Mouse (Mus musculus) frontal cortex, postnatal 36 days (tissue): ENCODE data around the gene Polr2j.

Source experiments
- DNase-seq, 2 experiments: peaks; one replicate each; pipeline ENCODE4 v3.0.0; 2022; ENCODE audit warnings: low spot score in 2 of 2

Polr2j gene

DNA sequence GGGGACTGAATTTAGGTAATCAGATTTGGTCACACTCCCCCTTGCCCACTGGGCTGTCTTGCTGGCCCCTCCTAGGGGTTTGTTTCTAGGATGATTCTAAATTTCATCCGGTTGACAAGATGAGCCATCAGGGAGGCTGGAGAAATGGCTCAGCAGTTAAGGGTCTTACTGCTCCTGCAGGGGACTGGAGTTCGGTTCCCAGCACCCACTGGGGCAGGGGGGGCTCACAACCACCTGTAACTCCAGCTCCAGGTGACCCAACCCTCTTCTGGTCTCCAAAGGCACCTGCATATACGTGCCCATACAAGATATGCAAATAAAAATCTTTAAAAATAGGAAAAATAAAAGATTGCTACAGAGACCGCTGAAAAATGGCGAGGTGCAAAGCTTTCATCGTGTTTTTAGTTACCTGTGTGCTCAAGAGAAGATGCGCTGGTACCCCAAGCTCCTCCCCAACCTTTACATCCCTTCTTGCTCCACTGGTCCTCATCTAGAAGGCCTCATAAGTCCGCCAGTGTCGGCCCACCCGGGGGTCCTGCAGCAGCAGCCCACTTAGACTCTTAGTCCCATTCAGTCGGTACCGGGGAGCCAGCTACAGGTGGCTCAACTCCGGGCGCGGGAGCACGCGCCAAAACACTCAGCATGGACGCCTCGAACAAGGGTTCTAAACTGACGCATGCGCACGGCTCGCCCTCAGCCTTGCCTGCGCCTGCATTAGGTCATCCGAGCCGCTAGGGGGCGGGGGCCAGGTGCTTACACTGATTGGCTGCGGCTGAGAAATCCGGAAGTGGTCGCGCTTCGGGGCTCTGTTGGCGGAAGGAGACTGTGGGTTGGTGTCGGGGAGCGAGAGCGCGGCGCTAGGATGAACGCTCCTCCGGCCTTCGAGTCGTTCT lies at the start of gene Polr2j:
Polr2j (plus strand) TSS at position 741 of the 893 bp plus-strand sequence.
- DNase-seq = peak; percentile 98

DNA sequence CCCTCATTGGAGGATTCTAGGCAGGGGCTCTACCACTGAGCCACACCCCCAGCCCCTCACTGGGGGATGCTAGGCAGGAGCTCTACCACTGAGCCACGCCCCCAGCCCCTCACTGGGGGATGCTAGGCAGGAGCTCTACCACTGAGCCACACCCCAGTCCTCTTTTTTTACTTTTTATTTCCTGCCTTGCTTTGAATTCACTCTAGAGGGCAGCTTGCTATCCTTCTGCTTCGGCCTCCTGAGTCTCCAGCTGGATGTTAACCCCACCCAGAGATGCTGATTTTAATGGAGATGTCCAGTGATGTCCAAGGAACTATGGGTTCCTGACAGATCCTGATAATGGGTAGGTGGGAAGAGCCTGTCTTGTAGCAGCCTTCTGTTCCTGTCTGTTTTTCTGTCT lies 47.0 kb upstream of the Polr2j start:
- no peak for DNase-seq

DNA sequence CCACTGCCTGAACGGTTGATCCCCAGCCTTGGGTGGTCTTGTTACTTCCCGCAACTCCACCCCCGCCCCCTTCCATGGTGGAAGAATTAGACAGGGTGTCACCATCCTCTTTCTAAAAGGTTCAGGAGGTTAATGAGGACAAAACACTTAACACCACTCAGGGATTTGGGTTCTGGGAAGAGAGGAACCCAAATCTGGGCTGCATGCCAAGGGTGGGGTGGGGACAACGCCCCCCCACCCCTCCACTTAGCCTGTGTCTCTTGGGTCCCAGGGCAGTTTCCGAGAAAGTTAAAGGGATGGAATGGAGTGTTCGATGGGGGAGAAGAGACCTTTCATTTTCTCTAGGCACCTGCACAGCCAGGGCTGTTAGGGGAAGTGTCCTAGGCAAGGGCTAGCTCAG lies 43.4 kb upstream of the Polr2j start:
- no peak for DNase-seq

DNA sequence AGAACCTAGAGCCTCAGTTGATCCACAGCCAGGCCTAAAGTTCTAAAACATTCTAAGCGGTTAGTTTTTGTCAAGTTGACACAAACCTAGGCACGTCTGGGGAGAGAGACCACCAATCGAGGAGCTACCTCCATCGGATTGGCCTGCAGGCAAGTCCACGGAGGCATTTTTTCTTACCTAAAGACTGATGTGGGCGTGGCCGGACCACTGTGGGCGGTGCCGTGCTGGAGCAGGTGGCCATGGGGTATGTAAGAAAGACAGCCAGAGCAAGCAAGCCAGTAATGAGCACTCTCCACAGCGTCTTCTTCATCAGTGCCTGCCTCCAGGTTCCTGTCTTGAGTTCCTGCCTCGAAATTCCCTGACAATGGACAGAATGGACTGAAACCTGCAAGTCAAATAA lies 42.9 kb upstream of the Polr2j start:
- no peak for DNase-seq

DNA sequence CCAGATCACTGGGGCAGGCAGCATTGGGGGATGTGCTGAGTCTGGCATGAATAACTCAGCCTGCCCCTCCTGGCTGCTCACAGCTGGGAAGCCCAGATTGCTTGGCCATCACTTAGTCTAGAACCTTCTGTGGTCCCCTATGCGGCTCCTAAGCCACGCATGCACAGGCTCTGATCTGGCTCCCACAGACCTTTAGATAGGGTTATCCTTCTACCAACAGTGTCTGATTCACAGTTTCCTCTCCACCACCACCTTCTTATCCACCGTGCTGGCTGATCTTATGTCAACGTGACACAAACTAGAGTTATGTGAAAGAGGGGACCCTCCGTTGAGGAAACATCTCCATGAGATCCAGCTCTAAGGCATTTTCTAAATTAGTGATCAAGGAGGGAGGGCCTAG lies 41.4 kb upstream of the Polr2j start:
- no peak for DNase-seq

DNA sequence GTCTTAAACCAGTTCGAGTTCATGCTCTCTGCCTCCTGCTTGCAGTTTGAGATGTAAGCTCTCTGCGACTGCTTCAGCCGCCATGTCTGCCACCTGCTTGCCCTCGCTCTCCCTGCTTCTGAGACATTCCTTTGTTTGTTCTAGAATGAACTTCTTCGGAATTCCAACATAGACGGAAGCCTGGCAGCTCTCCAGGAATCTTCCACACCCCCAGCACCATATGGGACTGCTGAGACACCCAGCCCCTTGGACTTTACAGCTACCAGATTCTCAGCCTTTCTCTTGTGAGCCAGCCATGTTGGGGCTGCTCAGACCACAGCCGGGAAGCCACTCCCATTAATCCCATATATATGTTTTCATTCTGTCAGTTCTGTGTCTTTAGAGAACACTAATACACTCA lies 40.1 kb upstream of the Polr2j start:
- peak in 1 of 2 experiments; percentile 30 for DNase-seq

DNA sequence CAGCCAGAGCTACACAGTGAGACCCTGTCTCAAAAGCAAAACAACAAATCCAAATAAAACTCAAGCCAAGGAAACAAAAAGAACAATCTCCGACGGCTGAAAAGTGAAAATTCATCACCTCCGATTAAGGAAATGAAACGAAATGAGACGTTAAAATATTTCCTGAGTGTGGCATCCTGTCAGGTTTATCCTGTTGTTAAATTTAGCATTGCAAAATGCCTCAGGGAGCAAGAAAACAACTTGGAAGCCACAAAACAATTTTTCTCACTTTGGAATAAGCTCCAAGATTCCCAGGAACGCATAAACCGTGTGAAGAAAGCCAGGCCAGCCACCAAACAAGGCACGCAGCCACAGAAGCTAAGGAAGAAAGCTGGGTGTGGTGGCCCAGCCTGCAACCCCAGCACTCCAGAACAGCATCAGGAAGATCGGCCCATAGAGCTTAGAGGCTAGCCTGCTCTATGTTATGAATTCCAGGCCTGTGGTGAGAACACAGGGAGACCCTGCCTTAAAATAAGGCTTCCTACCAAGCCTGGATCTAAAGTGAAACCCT lies 39.4 kb upstream of the Polr2j start:
- no peak for DNase-seq

DNA sequence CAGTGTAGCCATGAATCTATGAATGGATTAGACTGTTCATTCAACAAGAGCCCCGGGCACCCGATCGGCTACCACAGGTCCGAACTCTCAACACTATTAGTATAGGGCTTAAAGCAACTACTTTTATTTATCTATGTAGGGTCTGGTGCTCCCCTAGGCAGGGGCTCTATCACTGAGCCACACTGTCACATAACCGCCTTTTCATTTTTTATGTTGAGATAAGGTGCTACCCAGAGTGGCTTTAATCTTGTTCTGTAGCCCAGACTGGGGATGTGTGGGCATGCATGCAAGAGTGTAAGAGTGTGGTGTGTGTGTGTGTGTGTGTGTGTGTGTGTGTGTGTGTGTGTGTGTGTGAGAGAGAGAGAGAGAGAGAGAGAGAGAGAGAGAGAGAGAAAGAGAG lies 38.3 kb upstream of the Polr2j start:
- DNase-seq = no peak

DNA sequence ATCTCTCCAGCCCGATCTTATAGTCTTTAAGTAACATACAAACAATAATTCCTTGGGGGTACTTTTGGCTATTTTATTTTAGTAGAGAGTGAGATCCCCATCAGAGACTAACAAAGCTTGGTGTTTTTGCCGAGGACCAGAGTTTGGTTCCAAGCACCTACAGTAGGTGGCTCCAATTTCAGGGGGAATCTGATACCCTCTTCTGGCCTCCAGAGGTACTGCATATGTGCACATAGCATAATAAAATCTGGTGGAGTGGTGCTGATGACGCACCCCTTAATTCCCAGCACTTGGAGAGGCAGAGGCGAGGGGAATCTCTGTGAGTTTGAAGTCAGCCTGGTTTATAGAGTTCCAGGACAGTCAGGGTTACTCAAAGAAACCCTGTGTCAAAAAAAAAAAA lies 34.1 kb upstream of the Polr2j start:
- no peak for DNase-seq

DNA sequence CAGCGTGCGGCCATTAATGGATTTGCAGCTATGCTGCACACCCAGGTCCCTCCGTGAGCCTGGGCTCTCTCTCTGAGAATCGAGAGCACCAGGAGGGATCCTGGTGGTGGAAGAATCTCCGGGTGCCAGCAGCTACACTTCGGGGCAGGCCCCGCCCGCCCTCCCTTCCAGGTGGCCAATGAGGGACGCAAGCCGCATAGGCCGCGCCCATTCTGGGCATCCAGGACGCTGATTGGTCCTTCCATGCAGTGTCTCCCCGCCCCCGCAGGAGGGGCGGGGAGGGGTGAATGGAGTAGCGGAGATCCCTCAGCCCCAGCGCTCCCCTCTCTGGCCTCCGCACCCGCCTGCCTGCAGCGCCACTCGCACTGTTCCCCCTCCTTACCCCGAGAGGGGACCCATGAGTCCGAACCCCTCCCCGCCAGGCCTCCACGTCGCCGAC lies 32.7 kb upstream of the Polr2j start, which contains the start of gene Rasa4:
Rasa4 (plus strand) TSS at position 248 of the 439 bp plus-strand sequence.
- DNase-seq = peak; percentile 83 to 93

DNA sequence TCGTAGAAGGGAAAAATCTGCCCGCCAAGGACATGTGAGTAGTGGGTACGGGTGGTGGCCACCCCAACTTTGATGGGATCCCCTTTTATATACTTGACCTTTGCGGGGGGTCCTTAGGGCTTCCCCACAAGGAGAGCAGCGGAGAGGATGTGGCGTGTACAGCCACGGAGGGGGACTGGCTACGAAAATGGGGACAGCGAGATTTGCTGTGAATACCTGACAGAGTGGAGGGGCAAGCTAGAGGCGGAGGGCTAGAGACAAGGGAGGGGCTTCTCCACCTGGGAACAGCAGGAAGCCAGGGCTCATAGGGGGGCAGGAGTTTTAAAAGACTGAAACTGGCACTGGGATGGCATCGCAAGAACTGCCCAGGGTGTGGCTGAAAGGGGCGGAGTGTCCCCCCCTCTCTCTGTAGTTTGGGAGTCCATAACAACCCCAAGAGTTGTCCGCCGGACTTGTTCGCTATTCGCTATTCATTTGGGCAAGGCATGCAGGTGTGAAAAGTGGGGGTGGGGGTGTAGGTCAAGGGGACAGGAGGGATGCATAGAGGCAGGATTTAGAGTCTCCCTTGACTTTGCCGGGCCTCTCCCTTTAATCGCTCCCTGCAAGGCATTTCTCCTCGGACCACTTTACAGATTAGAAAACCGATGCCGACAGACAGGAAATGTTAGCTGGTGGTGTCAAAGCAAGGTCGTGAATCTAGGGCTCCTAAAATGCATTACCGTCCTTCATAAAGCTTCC lies 32.1 kb upstream of the Polr2j start:
- DNase-seq = no peak

DNA sequence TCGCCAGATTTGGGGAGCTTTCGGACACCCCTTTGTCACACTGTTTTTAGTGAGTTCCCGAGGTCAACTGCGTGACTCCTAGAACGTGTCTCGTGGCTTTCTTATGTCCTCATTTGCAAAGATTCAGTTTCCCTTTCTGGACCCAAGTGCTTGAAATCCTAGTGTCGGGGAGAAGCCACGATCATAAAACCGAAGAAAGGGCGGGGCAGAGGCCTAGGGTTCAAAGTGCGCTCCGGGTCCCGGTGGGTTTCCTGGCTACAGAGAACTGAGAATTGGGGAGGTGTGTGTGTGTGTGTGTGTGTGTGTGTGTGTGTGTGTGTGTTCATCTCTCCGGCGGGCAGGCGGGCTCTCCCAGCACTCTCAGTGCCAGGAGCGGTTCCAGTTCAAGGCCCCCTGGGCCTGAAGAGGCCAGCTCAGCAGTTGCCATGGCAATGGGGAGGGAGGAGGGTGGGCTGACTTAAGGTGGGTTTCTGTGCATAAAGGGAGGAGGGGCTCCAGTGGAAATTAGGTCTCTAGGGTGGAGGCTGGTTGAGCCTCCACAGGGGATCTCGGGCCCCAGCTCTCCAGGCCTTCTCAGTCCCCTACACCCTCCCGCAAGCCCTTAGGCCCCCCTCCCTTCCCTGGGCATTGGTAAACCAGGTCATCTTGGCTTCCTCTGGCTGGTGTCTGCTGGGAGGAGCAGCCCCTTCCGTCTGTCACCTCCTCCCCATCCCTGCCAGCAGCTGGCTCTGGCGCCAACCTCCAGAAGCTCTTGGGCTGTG lies 31.4 kb upstream of the Polr2j start:
- no peak for DNase-seq

DNA sequence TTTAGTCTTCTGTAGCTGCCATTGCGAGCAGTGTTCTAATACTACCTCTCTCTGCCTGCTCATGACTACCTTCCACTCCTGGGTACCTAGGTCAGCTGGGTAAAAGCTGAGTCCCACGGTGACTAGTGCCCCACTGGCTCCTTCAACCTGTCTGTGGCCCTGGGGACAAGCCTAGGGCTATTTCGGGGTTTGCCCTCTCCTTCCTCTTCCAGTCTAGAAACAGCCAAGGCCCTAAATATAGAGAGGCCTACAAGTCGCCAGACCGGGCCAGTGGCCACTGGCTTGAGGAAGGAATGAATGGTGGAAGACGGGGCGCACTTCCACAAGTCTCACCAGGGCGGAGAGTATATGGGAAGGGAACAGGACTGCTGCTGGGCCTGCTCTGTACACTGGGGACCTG lies 30.1 kb upstream of the Polr2j start:
- DNase-seq = no peak

DNA sequence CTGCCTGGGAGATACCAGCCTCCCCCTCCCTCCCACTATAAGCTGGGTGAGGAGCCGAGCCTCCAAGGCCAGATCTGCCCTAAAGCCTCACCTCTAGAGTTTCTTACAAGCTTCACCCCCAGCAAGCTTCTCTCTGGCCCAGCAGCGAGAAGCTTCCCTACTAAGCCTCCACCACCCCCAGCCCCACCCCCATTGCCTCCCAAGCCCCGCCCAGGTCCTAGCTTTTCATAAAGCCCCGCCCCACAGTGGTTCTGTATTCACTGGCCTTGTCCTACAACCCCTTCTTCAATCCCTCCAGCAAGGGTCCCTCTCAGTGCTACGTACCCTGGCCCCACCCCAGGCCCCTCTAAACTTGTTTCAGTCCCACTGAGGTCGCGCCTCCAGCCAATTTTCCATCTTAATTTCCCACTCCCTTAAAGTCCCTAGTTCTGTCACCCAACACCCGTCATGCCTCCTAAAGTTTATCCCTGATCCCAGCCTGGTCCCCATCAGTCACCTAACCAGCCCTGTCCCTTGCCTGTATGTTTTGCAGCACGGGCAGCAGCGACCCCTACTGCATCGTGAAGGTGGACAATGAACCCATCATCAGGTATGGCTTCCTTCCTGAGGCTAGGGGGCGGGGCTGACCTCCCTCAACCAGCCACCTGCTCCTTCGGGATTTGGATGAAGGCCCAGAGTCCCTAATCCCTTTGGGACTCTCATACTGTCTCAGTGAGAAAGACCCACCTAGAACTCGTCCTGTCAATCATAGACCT lies 27.4 kb upstream of the Polr2j start:
- no peak for DNase-seq

DNA sequence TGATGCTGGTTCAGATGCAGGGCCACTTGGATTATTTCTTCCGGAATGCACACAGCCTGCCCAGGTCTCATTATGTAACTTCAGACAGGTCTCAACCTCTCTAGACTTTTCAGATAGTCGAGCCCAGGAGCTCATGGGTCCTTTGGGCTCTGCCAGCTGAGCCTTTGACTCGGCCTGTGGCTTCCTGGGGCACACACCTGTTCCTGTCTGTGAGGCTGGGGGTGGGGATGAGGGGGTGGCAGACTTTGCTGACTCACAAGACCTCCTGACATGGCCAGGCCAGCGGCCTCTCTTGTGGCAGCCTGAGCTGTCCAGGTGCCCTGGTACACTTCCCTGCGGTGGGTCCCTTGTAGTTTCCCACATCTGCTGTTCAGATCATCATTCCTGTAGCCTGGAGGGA lies 24.5 kb upstream of the Polr2j start:
- no peak for DNase-seq

DNA sequence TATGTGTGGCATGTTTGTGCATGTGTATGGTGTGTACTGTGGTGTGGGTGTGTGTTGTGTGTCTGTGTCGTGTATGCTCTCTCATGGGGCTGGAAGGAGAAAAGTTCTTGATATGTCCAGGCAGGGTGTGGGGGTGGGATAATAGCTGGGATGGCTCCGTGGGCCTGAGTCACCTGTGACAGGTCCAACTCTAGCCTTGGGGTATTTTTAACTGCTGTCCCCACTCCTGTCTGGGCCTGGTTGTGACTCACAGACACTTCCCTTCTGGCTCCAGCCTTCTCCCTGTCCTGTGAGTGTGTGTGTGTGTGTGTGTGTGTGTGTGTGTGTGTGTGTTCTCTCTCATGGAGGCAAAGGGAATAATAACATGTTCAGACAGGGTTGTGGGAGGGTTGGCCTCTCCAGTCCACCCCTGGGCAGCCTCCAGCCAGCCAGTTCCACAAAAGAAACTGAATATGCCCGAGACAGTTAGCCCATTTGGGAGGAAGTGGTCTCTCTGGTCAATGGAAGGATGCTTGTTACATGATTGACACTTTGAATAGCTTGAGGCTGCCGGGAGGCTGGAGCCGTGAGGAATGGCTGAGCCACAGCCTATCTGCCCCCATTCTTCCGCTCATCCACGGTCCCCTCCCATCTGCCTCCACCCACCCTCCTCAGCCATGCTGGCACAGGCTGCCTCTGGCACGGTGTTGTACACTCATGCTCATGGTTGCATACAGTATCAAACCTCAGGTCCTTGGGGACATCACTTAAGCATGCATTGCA lies 22.0 kb upstream of the Polr2j start:
- peak; percentile 29 to 31 for DNase-seq

DNA sequence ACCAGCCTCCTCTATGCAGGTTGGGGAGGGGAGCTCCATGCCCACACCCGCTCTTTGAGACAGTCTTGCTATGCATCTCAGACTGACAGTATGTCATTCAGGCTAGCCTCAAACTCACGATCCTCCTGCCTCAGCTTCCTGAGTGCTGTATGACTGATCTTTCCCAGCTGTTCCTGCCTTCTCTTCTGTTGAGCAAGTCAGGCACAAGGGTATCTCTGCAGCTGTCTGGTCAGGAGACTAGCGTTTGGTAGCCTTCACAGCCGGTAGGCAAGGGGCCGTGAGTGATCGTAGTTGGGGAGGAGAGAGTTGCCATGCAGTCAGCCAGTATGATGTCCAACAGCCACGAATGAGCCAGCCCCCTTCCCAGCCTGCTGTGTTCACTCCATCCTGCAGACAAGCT lies 21.3 kb upstream of the Polr2j start:
- DNase-seq = no peak

DNA sequence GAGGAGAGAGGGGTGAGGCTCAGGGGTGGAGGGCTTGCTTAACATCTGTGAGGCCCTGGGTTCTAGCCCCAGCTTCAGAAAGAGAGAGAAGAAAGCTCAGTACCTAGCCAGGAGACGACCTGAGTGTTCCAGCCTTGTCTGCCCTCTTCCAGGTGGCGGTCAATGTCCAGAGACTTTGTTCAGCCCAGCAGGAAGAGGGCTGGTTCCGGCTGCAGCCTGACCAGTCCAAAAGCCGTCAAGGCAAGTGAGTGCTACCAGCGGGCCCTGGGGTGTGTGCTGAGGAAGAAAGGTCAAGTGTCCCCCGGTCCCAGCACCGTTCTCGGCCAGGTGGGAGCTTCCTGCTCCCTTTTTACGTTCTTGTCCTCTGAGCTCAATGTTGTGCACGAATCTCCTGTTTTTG lies 17.9 kb upstream of the Polr2j start:
- no peak for DNase-seq

DNA sequence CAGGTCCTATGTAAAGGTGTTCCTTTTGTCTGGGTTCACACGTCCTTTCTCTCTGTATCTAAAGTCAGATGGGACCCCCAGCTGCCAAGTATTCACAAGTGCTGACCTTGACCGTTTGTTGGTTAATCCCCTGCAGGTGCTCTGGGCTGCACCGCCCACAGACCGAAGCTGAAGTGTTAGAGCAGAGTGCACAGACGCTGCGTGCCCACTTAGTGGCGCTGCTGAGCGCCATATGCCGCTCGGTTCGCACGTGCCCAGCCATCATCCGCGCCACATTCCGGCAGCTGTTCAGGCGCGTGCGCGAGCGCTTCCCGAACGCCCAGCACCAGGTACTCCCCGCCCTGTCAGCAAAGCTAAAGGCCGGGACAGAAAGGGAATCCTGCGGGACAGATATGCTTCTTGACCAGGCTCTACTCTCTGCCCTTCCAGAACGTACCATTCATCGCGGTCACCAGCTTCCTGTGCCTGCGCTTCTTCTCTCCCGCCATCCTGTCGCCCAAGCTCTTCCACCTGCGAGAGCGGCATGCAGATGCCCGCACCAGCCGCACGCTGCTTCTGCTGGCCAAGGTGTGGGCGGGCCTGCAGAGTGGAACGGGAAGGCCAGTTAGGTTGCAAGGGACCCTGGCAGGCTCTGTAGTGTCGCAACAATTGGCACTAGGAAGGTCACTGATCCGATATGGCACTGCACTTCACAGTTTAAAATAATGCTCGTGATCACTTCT lies 14.2 kb upstream of the Polr2j start:
- peak; percentile 62 to 75 for DNase-seq

DNA sequence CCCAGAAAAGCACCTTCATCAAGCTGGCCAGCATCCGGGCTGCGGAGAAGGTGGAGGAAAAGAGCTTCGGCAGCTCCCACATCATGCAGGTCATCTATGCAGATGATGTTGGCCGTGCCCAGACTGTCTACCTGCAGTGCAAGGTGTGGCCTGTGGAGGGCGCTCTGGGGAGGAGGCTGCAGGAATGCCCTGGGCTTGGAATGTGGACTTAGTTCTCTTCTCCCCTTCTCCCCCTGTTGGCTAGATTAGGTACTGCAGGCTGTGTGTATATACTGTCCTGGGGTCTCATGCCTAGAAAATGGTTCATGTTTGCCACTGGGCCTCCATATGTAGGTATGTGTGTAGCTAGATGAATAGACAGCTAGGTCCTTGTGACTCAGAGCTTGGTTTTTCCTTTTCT lies 11.9 kb upstream of the Polr2j start:
- DNase-seq = no peak
